Mouse (Mus musculus): Measurements from ENCODE around the gene Olfr71. TPM values are rescaled to one million over a fixed set of nuclear protein-coding genes. Genes with fewer than 3 reads are reported as not detected.

Olfr71 gene
- total RNA-seq, 2 experiments from 2014 or later = not detected

DNA sequence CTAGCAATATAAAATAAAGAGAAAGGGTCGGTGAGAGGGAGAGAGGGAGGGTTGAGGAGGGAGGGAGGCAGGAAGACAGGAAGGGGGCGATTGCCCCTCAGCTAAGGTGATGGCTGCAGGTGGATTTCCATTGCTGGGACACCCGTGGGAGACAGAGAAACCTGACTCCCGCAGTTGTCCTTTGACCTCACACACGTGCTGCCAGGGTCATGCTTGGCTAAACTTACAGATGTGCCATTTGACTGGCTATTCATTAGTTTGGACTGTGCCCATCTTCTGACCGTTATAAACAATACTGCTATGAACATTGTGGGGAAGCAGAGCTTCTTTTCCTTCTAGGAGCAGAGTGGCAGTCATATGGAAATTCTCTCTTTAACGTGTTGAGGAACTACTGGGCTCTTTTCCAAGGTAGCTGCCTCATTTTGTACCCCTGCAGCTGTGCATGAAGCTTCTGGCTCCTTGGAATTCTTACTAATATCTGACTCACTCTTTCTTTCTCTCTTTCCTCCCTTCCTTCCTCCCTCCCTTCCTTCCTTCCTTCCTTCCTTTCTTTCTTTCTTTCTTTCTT is 3.7 kb upstream of the Olfr71 start:
- no peak for DNase-seq

DNA sequence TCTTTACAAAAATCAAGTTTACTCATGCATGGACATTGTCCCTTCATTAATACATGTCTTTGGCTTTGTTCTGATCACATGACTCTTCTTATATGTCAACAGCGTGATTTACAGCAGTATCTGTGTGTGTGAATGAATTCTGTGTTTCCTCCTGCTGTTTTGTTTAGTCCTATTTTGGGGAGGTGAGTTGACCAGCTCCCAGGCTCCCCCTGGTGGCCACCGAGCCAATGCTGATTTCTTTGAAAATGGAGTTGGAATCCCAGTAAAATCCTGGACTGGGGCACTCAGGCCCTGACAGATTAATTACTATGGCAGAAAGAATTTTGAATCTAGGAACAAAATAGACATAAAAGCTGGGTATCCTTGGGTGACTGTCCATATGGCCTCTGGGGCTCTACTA is 1.8 kb upstream of the Olfr71 start:
- peak; percentile 72 to 93 for DNase-seq

DNA sequence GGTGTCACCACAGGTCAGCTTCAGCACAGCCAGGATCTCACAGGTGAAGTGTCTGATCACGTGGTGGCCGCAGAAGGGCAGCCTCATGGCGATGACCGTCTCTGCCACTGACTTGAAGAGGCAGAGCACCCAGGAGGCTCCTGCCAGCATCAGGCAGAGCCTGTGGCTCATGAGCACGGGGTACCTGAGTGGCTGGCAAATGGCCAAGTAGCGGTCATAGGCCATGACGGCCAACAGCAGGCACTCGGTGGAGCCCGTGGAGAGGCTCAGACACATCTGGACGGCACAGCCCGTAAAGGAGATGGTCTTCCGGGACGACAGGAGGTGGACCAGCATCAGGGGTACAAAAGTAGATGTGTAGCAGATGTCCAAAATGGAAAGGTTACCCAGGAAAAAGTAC is 4.1 kb downstream of the Olfr71 start:
- no peak for DNase-seq

DNA sequence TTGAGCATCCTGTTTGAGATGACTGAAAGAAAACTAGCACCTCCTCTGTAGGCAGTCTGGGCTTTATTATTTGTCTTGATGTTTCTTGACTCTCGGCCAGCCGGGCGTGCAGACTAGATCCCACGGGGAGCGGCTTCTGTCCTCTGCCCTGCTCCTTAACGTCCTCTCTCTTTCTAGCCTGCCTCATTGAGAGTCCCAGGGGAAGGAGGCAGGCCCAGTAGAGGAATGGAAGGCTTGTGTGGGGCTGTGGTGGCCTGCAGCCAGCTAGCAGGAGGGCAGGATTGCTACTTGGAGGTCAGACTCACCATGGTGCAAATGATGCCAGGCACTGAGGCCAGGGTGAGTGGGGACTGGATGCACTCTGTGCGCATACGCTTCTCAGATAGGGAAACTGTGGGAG is 6.2 kb downstream of the Olfr71 start:
- DNase-seq = peak; percentile 23 to 45

DNA sequence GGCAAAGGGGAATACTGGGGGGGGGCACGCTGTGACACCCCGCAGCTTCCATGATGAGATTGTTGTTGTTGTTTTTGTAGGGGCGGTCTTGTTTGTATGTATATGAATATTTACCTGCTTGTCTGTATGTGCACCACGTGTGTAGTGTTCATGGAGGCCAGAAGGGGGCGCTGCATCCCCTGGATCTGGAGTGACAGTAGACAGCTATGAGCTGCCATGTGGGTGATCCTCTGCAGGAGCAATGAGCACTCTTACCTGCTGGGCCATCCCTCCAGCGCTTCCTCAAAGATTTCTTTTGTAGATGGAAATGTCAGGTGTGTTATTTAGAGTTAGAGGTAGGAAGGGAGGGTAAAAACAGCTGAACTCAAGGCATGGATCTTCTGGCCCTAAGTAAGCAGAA is 6.6 kb downstream of the Olfr71 start:
- DNase-seq = no peak

DNA sequence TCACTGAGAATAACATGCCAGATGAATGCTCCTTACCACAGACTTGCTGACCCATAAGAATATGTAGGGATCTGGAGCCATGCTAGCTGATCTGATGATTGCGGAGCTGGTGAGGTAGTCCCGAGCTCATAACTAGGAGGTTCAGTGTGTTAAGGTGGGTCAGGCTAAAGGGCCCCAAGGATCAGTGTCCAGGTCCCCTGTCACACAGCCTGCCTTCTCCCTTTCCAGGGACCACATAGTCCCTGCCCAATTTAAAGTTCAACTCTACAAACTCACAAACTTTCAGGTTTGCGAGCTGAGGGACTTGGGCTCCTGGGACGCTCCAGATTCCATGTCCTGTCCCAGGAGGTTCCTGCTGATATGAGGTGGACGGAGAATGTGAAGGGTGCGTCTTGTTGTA is 9.3 kb downstream of the Olfr71 start, which contains the start of gene Olfr70:
Gene Olfr70, minus strand, starts transcription at position 101 of the 400 bp plus-strand sequence.
- no peak for DNase-seq

DNA sequence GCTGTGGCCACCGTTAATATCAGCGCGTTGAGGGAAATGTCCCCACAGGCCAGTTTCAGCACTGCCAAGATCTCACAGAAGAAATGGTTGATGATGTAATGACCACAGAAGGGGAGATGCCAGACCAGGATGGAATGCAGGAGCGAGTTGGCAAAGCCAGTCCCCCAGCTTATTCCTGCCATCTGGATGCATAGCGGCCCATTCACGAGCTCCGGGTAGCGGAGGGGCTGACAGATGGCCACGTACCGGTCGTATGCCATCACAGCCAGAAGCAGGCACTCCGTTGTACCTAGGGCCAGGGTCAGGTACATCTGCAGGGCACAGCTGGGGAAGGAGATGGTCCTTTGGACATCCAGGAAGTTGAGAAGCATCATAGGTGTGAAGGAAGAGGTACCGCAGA is 13.5 kb downstream of the Olfr71 start:
- DNase-seq = no peak

DNA sequence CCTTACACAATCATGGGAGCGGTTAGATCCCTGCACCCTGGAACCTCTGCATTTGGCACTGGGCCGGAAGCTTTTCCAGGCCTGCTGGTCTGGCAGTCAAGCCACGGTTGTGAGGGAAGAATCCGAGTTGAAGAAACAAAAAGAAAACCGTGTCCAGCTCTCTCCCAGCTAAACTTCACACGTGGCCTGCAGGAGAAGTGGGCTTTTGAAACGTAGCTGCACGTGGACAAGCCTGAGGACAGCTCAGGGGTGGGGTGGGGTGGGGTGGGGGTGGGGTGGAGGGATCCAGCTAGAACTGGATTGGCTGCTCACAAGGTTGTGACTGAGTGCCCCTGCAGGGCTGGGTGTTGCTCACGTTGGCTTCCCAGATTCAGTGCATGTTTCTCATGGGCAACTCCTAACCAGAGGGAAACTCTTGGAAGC is 14.8 kb downstream of the Olfr71 start:
- DNase-seq = peak; percentile 70 to 74

DNA sequence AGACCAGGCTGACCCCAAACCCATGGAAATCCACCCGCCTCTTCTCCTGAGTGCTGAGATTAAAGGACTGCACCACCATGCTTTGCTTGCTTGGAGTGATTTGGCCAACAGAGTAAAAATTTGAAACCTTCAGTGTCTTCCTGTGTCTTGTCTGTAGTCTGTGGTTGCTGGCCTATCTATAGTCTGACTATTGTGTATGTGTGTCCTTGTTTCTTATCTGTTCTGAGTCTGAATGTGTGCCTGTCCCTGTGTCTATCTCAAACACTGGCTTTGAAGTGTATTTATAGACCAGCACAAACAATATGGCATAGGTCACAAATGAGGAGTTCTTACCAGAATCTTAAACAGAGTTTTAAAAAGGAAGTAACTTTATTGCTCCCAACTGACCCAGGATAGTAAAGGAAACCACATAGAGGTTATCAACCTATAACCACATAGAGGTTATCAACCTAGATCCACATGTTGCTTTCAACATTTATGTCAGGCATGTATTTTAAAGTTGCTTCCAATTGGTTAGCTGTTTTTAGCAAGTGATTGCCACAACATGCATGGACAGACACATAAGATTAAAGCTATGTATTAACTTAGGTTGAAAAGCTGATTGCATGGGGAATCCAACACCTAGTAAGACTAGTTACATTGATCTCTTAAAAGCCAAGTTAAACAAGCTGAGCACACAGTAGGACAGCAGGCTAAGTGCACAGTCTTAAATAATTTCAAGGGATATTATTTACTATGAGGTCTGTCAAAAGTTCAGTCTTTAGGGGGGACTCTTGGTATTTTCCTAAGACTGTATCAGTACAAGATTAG is 15.4 kb downstream of the Olfr71 start:
- DNase-seq = no peak

DNA sequence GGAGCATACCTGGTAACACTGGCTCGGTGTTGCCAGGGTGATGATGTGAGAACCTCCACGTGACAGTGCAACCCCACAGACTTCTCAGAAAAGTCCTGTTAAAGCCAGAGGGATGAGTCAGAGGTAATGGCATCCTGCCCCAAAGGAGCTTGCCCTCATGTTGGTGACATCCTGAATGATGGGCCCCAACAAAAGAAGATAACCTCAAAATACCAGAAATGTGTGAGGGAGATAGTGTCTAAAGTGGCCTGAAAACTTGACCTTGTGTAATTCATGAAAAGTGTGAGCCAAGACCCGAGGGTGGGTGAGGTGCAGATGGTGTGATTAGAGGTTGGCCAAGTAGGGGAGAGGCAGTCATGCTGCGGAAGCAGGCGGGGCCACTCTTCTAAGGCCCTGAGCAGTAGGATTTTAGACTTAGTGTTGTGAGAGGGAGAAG is 16.2 kb downstream of the Olfr71 start:
- DNase-seq = peak; percentile 48 to 57

DNA sequence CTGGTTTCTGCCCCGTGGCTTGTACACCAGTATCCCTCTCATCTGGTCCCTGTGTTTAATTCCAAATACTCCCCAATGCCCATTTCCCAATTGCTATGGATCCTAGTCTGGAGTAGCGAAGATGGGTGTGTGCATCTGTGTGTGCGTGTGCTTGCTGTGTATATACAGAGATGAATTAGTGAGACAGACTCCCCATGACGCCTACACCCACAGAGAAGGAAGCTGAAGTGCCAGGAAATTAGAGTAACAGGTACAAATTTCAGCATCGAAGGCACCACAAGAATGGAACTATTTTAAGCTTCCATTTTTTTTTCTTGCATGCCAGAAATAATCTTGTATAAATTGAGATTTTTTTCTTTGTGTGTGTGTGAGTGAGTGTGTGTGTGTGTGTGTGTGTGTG is 19.0 kb downstream of the Olfr71 start:
- no peak for DNase-seq

DNA sequence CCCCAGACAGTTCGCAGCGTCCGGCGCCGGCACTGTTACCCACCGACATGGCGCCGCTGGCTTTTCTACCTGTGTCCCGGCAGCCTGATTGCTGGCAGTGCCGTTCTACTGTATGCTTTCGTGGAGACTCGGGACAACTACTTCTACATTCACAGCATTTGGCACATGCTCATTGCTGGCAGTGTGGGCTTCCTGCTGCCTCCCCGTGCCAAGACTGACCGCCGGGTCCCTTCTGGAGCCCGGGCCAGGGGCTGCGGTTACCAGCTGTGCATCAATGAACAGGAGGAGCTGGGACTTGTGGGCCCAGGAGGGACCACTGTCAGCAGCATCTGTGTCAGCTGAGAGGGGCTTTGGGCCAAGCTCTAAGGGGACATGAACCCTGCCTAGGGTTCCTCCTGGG is 20.0 kb downstream of the Olfr71 start:
- DNase-seq = no peak

DNA sequence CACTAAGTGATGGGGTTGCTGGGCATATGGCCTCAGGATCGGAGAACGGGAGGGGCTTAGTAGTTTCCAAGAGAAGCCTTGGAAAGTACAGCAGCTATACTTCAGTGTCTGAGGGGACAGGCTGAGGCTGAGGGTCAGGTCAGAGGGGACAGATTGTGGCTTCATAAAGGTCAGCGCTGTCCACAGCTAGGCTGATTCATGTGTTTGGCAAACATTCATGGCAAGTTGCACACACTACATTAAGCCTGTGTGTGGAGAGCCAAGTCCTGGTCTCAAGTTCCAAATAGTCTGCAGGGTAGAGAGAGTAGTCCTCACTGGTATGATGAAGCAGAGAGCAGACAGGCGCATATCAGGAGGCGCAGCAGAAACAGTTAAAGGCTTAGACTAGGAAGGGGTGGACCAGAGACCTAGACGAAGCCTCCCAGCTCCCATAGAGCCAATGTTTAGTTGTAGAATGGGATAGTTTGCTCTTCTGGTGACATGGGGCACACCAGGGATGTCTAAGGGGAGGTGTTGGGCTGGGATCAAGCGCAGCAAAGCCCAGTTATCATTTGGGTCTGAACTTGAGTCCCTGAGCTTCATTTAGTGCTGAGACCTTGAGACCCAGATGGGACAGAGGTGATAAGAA is 30.5 kb downstream of the Olfr71 start:
- peak in 1 of 2 experiments; percentile 58 for DNase-seq

DNA sequence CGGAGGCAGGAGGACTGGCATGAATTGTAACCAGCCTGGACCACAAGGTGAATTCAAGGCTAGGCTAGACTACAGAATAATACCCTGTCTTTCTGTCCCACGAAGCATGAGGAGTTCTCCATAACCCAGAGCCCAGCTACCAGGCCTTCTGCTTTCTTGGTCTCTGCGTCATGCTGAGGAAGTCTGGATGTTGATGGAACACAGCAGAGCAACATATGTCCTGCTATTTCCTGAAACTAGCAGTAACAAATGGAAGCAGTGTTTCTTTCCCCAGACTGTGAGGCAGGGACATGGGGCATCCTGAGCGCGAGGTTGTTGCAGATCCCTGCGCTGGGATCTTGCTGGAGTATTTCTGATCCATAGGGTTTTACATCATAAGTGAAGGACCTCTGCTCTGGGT is 31.5 kb downstream of the Olfr71 start:
- no peak for DNase-seq

DNA sequence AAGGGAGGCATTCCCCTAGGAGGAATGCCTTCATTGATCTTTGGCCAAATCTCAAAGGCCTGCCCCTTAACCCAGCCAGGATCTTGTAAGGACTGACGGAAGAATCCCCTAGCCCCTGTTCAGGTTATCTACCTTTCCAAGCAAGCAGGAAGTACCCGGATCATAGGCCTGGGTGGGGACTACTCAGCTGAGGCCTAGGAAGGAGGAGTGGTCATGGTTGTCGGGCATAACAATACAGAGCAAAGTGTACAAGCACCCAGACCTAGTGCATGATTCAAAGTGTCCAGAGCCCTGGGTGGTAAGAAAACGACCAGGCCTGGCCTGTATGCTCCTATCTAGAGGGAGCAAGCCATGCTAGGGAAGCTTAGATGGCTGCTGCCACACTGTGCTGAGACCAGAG is 34.4 kb downstream of the Olfr71 start:
- DNase-seq = no peak

DNA sequence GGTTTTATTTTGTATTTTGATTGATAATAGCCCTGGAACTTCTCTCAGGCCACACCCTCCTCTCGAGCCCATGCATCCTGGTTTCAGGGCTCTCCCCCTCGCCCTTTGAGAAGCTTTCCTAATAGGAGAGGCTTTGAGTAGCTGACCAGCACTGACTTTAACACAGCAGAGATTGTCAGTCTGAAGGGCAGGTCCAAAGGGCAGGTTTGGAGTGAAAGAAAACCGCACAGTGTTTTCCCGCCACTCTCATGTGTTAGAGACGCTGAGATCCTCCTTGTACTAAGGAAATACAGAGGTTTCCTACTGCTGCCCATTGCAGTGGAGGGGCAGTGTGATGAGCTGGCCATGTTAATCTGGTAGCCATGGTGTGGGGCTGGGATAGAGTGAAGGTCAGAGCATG is 35.1 kb downstream of the Olfr71 start:
- no peak for DNase-seq

DNA sequence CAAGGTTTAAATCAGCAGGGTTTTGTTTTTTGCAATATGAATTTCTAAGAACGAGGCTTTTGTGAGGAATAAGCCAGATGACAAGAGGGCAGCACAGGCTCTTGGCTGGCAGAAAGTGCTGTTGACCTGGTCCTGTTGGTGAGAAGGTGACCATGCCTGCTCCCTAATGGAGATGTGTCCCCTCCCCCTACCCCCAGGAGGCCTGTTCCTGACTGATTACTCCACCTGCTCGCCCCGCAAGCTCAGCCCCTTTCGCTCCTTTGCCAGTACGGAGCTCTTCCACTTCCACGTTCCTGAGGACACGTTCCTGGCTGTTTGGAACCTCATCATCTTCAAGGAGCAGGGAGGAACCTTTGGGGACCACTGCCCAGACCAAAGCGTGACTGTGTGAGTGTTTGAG is 36.4 kb downstream of the Olfr71 start:
- no peak for DNase-seq

DNA sequence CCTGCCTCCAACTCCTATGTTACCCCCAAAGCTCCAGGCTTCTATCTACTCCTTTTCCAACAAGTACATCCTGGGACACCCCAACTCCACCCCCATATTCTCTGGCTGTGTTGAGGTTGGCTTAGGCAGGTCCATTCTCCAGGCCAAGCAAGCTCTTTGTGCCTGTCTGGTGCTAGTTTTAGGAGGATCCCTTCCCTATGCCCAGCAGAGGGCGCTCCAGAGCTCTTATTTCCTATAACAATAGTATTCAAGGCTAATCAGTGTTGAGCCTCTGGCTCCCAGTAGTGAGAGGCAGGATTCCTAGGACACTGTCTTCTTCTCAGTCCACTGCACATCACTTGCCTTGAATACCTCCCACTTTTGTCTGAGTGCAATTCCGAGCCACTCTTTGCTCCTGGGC is 38.0 kb downstream of the Olfr71 start:
- peak; percentile 87 to 97 for DNase-seq

DNA sequence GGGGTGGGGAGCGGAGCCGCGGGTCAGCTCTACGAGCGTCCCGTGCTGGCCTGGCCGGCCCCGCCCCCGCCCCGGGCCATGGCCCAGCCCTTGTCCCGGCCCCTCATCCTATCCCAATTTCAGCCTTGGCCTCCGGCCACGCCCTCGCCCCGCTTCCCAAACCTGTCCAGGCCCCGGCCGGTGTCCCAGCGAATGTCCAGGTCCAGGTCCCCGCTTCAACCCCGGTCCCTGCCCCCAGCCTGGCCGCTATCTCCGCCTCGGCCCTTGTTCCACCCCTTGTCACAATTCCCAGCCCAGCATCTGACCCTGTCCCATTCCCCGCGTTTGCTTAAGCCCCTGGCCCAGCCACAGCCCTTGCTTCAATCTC is 40.6 kb downstream of the Olfr71 start:
- DNase-seq = peak; percentile 83 to 84

DNA sequence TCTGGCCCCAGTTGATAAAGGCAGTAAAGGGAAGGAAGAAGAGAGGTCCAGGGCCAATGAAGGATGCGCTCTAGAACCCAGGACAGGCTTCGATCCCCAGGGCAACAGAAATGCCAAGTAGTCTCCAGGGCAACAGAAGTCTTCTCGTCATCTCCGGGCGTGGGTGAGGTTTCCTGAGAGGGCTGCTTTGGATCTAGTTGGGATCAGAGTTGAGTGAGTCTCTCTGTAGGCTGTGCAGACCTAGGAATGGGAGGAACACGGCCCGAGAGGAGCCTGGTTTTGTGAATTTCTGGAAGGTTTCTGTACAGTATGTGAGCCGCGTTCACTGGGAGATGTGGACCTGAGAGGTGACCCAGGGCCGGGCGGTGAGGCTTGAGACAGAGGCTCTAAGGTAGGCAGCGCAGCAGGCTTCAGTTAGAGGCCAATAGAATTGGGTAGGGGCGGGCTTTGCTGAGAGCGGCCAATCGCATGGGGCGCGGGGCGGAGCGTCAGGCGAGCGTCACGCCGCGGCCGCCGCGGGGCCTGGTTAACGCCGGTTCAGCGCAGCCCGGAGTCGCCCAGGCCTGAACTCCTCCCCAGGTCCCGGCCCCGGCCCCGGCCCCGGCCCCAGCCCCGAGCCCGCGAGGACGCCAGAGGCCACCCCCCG is 41.1 kb downstream of the Olfr71 start, which contains the start of the genes Tmem8b and Fam221b:
Gene Tmem8b, plus strand, starts transcription at position 190 of the 646 bp plus-strand sequence.
Gene Fam221b, minus strand, starts transcription at position 364 of the 646 bp plus-strand sequence.
- peak; percentile 94 to 95 for DNase-seq

DNA sequence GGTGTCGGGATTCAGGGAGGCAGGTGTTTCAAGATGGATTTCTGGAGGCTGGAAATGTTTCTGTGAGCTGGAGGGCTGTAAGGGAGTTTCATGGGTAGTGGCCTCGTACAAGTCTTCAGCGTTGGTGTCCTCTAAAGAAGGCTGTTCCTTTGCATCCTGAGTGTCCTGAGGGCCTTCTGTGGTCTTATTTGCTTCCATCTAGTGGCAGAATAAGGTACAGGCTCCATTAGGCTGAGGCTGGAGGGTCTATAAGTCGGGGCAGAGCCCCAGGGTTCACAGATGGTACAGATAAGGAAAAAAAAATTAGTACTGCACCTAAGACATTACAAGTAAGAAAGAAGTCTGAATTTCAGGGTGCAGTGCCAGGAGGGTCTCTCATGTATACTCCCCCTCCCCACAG is 43.6 kb downstream of the Olfr71 start:
- DNase-seq = no peak

DNA sequence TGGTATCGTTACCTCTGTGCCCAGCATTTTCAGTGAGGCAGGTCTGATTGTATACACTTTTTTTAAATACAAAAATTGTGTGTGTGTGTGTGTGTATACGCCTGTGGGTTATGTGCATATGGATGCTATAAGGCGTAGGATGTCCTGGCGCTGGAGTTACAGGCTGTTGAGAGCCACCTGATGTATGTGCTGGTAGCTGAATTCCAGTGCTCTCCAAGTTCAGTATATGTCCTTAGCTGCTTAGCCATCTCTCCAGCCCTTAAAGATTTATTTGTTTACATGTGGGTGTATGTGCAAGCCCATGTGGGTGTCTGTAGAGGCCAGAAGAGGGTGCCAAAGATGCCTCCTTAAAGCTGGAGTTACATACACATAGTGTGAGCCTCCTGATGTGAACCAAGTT is 52.9 kb downstream of the Olfr71 start:
- DNase-seq = no peak

Measured in heart, adult 18-20 months (tissue).